Mouse (Mus musculus): ENCODE results near the gene Metrn.

- no peak for TF ChIP-seq CTCF (conservative IDR thresholded peaks at IDR 0.05; ENCODE audit: low read length)
- TF ChIP-seq NANOG (IDR thresholded peaks at IDR 0.05; ENCODE audit: borderline replicate concordance, low read length): no peak
- no peak for TF ChIP-seq POU5F1 (IDR thresholded peaks at IDR 0.05; ENCODE audit: borderline replicate concordance, low read length)
Observed at GRCm38 (mm10) chr17:25786280-25786679, 10.7 kb downstream of the Metrn start, which contains the start of gene Ccdc78.

Data from E14TG2a.4 (cell line).